1 mouse cellular context compared by ENCODE assay signal in genomic region chrX:167231150-167231549, GRCm38 (mm10).
TF ChIP-seq lines count a peak whose summit lies in the region.

No protein-coding gene starts in this region.

TF ChIP-seq in CH12.LX, 34 proteins besides CTCF, POLR2A, EP300 and RAD21 (continued from another document):
- no peak for TF ChIP-seq TCF12 (IDR thresholded peaks at IDR 0.05; ENCODE audit: low read depth, low read length)
- peak; percentile 89 for TF ChIP-seq MAX (IDR thresholded peaks at IDR 0.05; ENCODE audit: low read length)
- TF ChIP-seq MEF2A (IDR thresholded peaks at IDR 0.05; ENCODE audit: borderline replicate concordance, low read depth, low read length), result no peak
- no peak for TF ChIP-seq MAFK (IDR thresholded peaks at IDR 0.05; ENCODE audit: insufficient replicate concordance, low read length)
- TF ChIP-seq MYC (IDR thresholded peaks at IDR 0.05; ENCODE audit: low read depth, low read length), result peak; percentile 66; the same call in 1 of the 2 replicates
- no peak for TF ChIP-seq UBTF (IDR thresholded peaks at IDR 0.05; ENCODE audit: low read depth, low read length)
- TF ChIP-seq USF2 (conservative IDR thresholded peaks at IDR 0.05; ENCODE audit: low read depth, low read length), result peak; percentile 46
- no peak for TF ChIP-seq CHD1 (IDR thresholded peaks at IDR 0.05; ENCODE audit: low read depth, low read length)
- TF ChIP-seq ELF1 (IDR thresholded peaks at IDR 0.05; ENCODE audit: low read depth, low read length), result peak; percentile 33; the same call in 1 of the 2 replicates
- no peak for TF ChIP-seq MAZ (IDR thresholded peaks at IDR 0.05; ENCODE audit: low read depth, low read length)
